9 mouse cellular contexts compared by ENCODE assay signal in genomic region chr3:9067048-9067447, GRCm38 (mm10).
DNase-seq lines count a peak whose midpoint lies in the region; ATAC-seq and TF ChIP-seq lines count a peak whose summit lies in the region.
"Had no signal": no experiment of that assay in that cellular context is flagged by ENCODE, and none has a peak within 500 bp of the region (broad histone marks: within the 10 kb centered on the region; RNA-seq: fewer than 3 reads in every experiment).

No protein-coding gene starts in this region.

- H3K27ac ChIP-seq in hindbrain, postnatal 0 days = no peak overlapping the region
- H3K27ac ChIP-seq in midbrain, embryonic 13.5 days = no peak overlapping the region
- H3K27ac ChIP-seq: liver, embryonic 15.5 days had no signal

- H3K9me3 ChIP-seq in hindbrain, postnatal 0 days (ENCODE audit: low read length) = no peaks in the 10 kb centered on the region
- H3K9me3 ChIP-seq in midbrain, embryonic 13.5 days = no peaks in the 10 kb centered on the region
- H3K9me3 ChIP-seq: liver, embryonic 15.5 days had no signal

- no peaks in the 10 kb centered on the region for H3K36me3 ChIP-seq in hindbrain, postnatal 0 days (ENCODE audit: insufficient read depth, low read length)
- no peaks in the 10 kb centered on the region for H3K36me3 ChIP-seq in midbrain, embryonic 13.5 days
- H3K36me3 ChIP-seq: liver, embryonic 15.5 days had no signal

- H3K4me3 ChIP-seq in hindbrain, postnatal 0 days (ENCODE audit: low read length) = no peak overlapping the region
- H3K4me3 ChIP-seq in midbrain, embryonic 13.5 days (replicated peaks) = no peak overlapping the region
- H3K4me3 ChIP-seq: liver, embryonic 15.5 days had no signal

- H3K27me3 ChIP-seq in hindbrain, postnatal 0 days (ENCODE audit: insufficient read depth, low read length) = no peaks in the 10 kb centered on the region
- peaks cover 4% of the 10 kb centered on the region; the same call in 1 of the 2 replicates for H3K27me3 ChIP-seq in midbrain, embryonic 13.5 days
- H3K27me3 ChIP-seq: liver, embryonic 15.5 days had no signal

- H3K9ac ChIP-seq in hindbrain, postnatal 0 days (replicated peaks; ENCODE audit: low read length) = no peak overlapping the region
- H3K9ac ChIP-seq in midbrain, embryonic 13.5 days (replicated peaks) = no peak overlapping the region
- H3K9ac ChIP-seq: liver, embryonic 15.5 days had no signal

- H3K4me1 ChIP-seq in hindbrain, postnatal 0 days (ENCODE audit: insufficient read depth, low read length) = no peaks in the 10 kb centered on the region
- no peaks in the 10 kb centered on the region for H3K4me1 ChIP-seq in midbrain, embryonic 13.5 days (replicated peaks)
- H3K4me1 ChIP-seq: liver, embryonic 15.5 days had no signal

- ATAC-seq in hindbrain, postnatal 0 days = peak; percentile 77
- peak; percentile 30; the same call in 1 of the 2 replicates for ATAC-seq in midbrain, embryonic 13.5 days

- WGBS in hindbrain, postnatal 0 days = 2% methylated on average over 12 of the region's 12 CpGs
- WGBS in midbrain, embryonic 13.5 days = 1% methylated on average over 12 of the region's 12 CpGs

- H3K4me2 ChIP-seq in hindbrain, postnatal 0 days (ENCODE audit: low read depth, low read length) = no peak overlapping the region
- no peak overlapping the region for H3K4me2 ChIP-seq in midbrain, embryonic 13.5 days (replicated peaks)
- H3K4me2 ChIP-seq: liver, embryonic 15.5 days had no signal

- peak; percentile 84 for TF ChIP-seq CTCF in hindbrain, postnatal 0 days (IDR thresholded peaks at IDR 0.05; ENCODE audit: low read depth)

- peak; percentile 40 for DNase-seq in T-cell, adult 2 months (ENCODE audit: low spot score)
- peak; percentile 89 for DNase-seq in cerebellum, adult 8-10 months
- DNase-seq in frontal cortex, postnatal 14 days (ENCODE audit: low spot score in 2 of 2) = peak; percentile 48 to 82
- peak; percentile 81 for DNase-seq in hindbrain, postnatal 0 days (ENCODE audit: low spot score)
- DNase-seq in left cerebral cortex, adult 8-10 months (ENCODE audit: low spot score in 2 of 2) = peak; percentile 34 to 91
- peak; percentile 96 for DNase-seq in right cerebral cortex, postnatal 4 days
- peak; percentile 58 to 85 for DNase-seq in urinary bladder, postnatal 4 days (ENCODE audit: low spot score in 2 of 2)

Comparison
In these comparisons a context has a peak if more than half of its experiments do, and no peak if none do; other contexts are left out.
1. DNase-seq: peak in every context shown above with its lines; median percentile 96 in right cerebral cortex, postnatal 4 days; 89 in cerebellum, adult 8-10 months; 81 in hindbrain, postnatal 0 days; 72 in urinary bladder, postnatal 4 days; 65 in frontal cortex, postnatal 14 days; 62 in left cerebral cortex, adult 8-10 months; 40 in T-cell, adult 2 months.